ENCODE assay signal across 12 mouse cellular contexts in the genomic region with DNA sequence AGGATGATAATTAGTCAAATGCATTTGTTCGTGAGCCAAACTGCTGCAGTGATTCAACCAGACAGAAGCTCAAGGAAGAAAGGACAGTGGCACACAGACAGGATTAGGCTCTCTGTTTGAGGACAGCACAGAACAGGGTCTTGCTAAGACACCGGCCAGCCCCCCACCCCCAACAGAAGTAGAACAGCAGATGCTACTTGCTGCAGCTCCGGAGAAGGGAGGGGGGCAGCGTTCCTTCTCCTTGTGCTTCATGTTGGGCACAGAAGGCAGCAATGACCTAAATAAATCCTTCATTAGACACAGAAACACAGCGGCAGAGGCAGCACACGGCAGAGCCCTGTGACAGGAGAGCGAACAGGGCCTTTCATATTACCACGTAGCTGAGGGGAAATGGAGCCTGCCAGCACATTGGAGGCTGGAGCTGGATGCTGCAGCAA.
DNase-seq lines count a peak whose midpoint lies in the region; ATAC-seq lines count a peak whose summit lies in the region.
"Had no signal": no experiment of that assay in that cellular context is flagged by ENCODE, and none has a peak within 500 bp of the region (broad histone marks: within the 10 kb centered on the region; RNA-seq: fewer than 3 reads in every experiment).

No protein-coding gene starts in this region.

- no peak for DNase-seq in heart, embryonic 10.5 days (ENCODE audit: low spot score)
- DNase-seq in 3T3-L1 (ENCODE audit: low read depth, low spot score): peak; percentile 6
- DNase-seq in cerebellum, adult 9-10 months: peak; percentile 72
- DNase-seq in midbrain, embryonic 11.5 days (ENCODE audit: low spot score, missing footprints): peak; percentile 88
- no peak for DNase-seq in ovary, postnatal 10 days (ENCODE audit: low spot score)
- no peak for DNase-seq in spleen, postnatal 14 days (ENCODE audit: low spot score in 2 of 2)
- DNase-seq: kidney, adult 8-10 months; lung, adult 2 months had no signal

- H3K4me3 ChIP-seq in heart, embryonic 13.5 days: no peak overlapping the region
- no peak overlapping the region for H3K4me3 ChIP-seq in heart, embryonic 10.5 days
- H3K4me3 ChIP-seq in midbrain, embryonic 11.5 days (ENCODE audit: low read depth, low read length): no peak overlapping the region
- no peak overlapping the region for H3K4me3 ChIP-seq in kidney, embryonic 14.5 days (ENCODE audit: low read length)
- H3K4me3 ChIP-seq: myocyte had no signal

- WGBS in heart, embryonic 13.5 days: 67% methylated on average over 8 of the region's 8 CpGs
- WGBS in heart, embryonic 10.5 days: 68% methylated on average over 8 of the region's 8 CpGs
- 45% methylated on average over 8 of the region's 8 CpGs for WGBS in midbrain, embryonic 11.5 days
- whole genome bisulfite sequencing in kidney, embryonic 14.5 days: 63% methylated on average over 8 of the region's 8 CpGs

- no peak overlapping the region for H3K4me2 ChIP-seq in heart, embryonic 13.5 days
- no peak overlapping the region for H3K4me2 ChIP-seq in midbrain, embryonic 11.5 days
- no peak overlapping the region for H3K4me2 ChIP-seq in kidney, embryonic 14.5 days (replicated peaks; ENCODE audit: low read depth, low read length)
- H3K4me2 ChIP-seq: heart, embryonic 11.5 days had no signal

- no peak for ATAC-seq in heart, embryonic 13.5 days (ENCODE audit: extremely low read depth, insufficient number of reproducible peaks, low FRiP score, low TSS enrichment)
- peak; percentile 61; the same call in 1 of the 2 replicates for ATAC-seq in midbrain, embryonic 11.5 days (ENCODE audit: low FRiP score)
- no peak for ATAC-seq in kidney, embryonic 14.5 days (ENCODE audit: low FRiP score, low TSS enrichment)

- peaks cover 25% of the 10 kb centered on the region for H3K4me1 ChIP-seq in heart, embryonic 13.5 days
- H3K4me1 ChIP-seq in heart, embryonic 10.5 days: peaks cover 13% of the 10 kb centered on the region; the same call in 1 of the 2 replicates
- H3K4me1 ChIP-seq in midbrain, embryonic 11.5 days (ENCODE audit: control insufficient read depth, insufficient read depth, low read length): peaks cover 6% of the 10 kb centered on the region
- no peaks in the 10 kb centered on the region for H3K4me1 ChIP-seq in kidney, embryonic 14.5 days (ENCODE audit: control insufficient read depth, insufficient read depth, low read length)

- H3K36me3 ChIP-seq in heart, embryonic 13.5 days: no peaks in the 10 kb centered on the region
- no peaks in the 10 kb centered on the region for H3K36me3 ChIP-seq in heart, embryonic 10.5 days
- no peaks in the 10 kb centered on the region for H3K36me3 ChIP-seq in midbrain, embryonic 11.5 days (ENCODE audit: control insufficient read depth, insufficient read depth, low read length)
- no peaks in the 10 kb centered on the region for H3K36me3 ChIP-seq in kidney, embryonic 14.5 days (ENCODE audit: control insufficient read depth, insufficient read depth, low read length)

- H3K27ac ChIP-seq in heart, embryonic 13.5 days (replicated peaks): no peak overlapping the region
- no peak overlapping the region for H3K27ac ChIP-seq in heart, embryonic 10.5 days
- no peak overlapping the region for H3K27ac ChIP-seq in midbrain, embryonic 11.5 days (ENCODE audit: low read depth, low read length)
- no peak overlapping the region for H3K27ac ChIP-seq in kidney, embryonic 14.5 days (ENCODE audit: low read depth, low read length)

- no peaks in the 10 kb centered on the region for H3K27me3 ChIP-seq in heart, embryonic 13.5 days (replicated peaks)
- no peaks in the 10 kb centered on the region for H3K27me3 ChIP-seq in heart, embryonic 10.5 days (ENCODE audit: insufficient read depth, poor library complexity, severe bottlenecking)
- no peaks in the 10 kb centered on the region for H3K27me3 ChIP-seq in midbrain, embryonic 11.5 days (ENCODE audit: control insufficient read depth, insufficient read depth, low read length)
- H3K27me3 ChIP-seq in kidney, embryonic 14.5 days (ENCODE audit: control insufficient read depth, insufficient read depth, low read length): no peaks in the 10 kb centered on the region

- H3K9me3 ChIP-seq in heart, embryonic 13.5 days: no peaks in the 10 kb centered on the region
- H3K9me3 ChIP-seq in heart, embryonic 10.5 days: no peaks in the 10 kb centered on the region
- no peaks in the 10 kb centered on the region for H3K9me3 ChIP-seq in midbrain, embryonic 11.5 days (ENCODE audit: control insufficient read depth, low read length)
- H3K9me3 ChIP-seq in kidney, embryonic 14.5 days (ENCODE audit: control insufficient read depth, low read length): no peaks in the 10 kb centered on the region

- H3K9ac ChIP-seq in heart, embryonic 13.5 days: 0 out of 2 replicates have a peak overlapping the region, but pooled peaks have one; percentile 1
- H3K9ac ChIP-seq in midbrain, embryonic 11.5 days (ENCODE audit: low read length): peak overlapping the region; percentile 33
- H3K9ac ChIP-seq in kidney, embryonic 14.5 days (ENCODE audit: low read depth, low read length): no peak overlapping the region

Comparison
In these comparisons a context has a peak if more than half of its experiments do, and no peak if none do; other contexts are left out.
1. DNase-seq: peak in 3T3-L1 (single experiment), cerebellum, adult 9-10 months (single experiment) and midbrain, embryonic 11.5 days (single experiment); none in heart, embryonic 10.5 days (single experiment), ovary, postnatal 10 days (single experiment) and spleen, postnatal 14 days (0 of 2).